Mouse (Mus musculus) T-cell, adult 2 months (primary cell): Measurements from ENCODE around the gene Gm21293.
"Not testable (repeated sequence)": the region's sequence is repeated elsewhere in the genome, so short reads cannot be mapped to it uniquely, and the experiment has no call there.

Source experiments
- DNase-seq: peaks from one replicate; pipeline ENCODE4 v3.0.0; 2022; ENCODE audit warnings: low spot score

Gene Gm21293

GRCm38 (mm10) chr10:104142687-104143086, at the start of gene Gm21293:
Gene Gm21293 (plus strand): TSS chr10:104142987.
- DNase-seq = not testable (repeated sequence)

GRCm38 (mm10) chr10:104110044-104110443, 32.7 kb upstream of the Gm21293 start:
- no peak for DNase-seq

DNA sequence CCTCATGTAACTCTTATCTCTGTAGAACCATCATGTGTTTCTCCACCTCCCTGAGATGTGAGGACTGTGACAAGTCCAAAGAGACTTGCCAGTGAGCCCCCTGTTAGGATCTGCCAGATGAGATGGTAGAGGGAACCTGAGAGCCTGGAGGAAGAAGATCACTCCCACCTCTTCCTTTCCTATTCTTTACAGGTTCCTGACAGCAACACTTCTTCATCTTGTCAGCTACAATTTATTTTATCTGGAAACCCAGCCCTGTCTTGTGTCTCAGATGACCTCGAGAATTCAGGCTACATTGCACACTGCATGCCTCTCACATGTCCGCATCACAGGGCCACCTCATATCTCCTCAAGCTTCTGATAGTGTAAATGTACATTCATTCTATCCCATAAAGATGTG, 24.5 kb upstream of the Gm21293 start:
- no peak for DNase-seq

- not testable (repeated sequence) for DNase-seq
These were observed 8.4 kb downstream of the Gm21293 start, which contains the start of gene Gm6763 for GRCm38 (mm10) chr10:104151197-104151596. Gene Gm6763 (plus strand): TSS chr10:104151497.

DNA sequence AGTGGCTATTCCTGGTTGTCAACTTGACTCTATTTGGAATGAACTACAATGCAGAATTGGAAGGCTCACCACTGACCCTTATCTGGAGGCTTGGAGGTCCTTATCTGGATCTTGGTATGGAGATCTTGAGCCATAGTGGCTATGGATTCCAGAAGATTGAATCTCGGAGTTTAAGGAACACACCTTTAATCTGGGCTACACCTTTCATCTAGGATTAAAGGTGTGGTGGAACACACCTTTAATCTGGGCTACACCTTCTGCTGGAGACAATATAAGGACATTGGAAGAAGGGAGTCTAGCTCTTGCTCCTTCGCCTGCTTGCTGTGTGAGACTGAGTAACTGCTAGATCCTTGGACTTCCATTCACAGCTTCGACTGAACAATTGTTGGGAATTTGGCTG, 16.9 kb downstream of the Gm21293 start, which contains the start of gene Gm8764:
Gene Gm8764, plus strand, starts transcription at position 301 of the 400 bp plus-strand sequence.
- not testable (repeated sequence) for DNase-seq

- not testable (repeated sequence) for DNase-seq
These were observed 25.4 kb downstream of the Gm21293 start, which contains the start of gene Gm21304 for GRCm38 (mm10) chr10:104168215-104168614. Gene Gm21304 (plus strand): TSS chr10:104168515.

GRCm38 (mm10) chr10:104176724-104177123, 33.9 kb downstream of the Gm21293 start, which contains the start of gene Gm21312:
Gene Gm21312 (plus strand): TSS chr10:104177024.
- not testable (repeated sequence) for DNase-seq

GRCm38 (mm10) chr10:104185233-104185632, 42.4 kb downstream of the Gm21293 start, which contains the start of gene Gm20765:
Gene Gm20765 (plus strand): TSS chr10:104185533.
- DNase-seq = not testable (repeated sequence)

GRCm38 (mm10) chr10:104193742-104194141, 51.0 kb downstream of the Gm21293 start, which contains the start of gene Gm4340:
Gene Gm4340 (plus strand): TSS chr10:104194042.
- DNase-seq = not testable (repeated sequence)
